Mouse (Mus musculus): ENCODE measurements at regions not wholly inside any gene's neighbourhood (a gene's known extent, or its start where the extent isn't known, plus 50 kb on each side); places are given as distances from the start of the nearest gene placed in this dataset.

DNA sequence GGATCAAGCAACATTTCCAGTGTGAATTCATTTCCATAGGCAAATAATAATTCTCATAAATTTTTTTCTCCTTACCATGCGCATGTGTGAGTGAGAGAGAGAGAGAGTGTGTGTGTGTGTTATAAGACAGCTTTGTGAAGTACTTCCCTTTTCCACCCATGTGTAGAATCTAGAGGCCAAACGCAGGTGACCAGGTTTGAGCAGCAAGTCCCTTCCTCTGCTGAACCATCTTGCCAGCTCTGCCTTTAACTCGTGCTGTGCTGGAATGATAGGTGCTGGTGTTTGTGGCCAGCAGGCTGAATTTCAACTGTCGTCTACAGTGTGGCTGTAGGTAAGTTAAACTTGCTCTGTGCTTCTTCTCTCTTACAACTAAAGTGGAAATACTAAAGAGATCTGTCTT, 277.5 kb downstream of the Cog6 start:
- TF ChIP-seq POLR2A (IDR thresholded peaks at IDR 0.05; ENCODE audit: borderline replicate concordance, extremely low read depth, low read depth, low read length) (no peak), CTCF (IDR thresholded peaks at IDR 0.05; ENCODE audit: insufficient read depth, low read length) (no peak)
